Mouse (Mus musculus): ENCODE measurements at regions not wholly inside any gene's neighbourhood (a gene's known extent, or its start where the extent isn't known, plus 50 kb on each side); places are given as distances from the start of the nearest gene placed in this dataset.

DNA sequence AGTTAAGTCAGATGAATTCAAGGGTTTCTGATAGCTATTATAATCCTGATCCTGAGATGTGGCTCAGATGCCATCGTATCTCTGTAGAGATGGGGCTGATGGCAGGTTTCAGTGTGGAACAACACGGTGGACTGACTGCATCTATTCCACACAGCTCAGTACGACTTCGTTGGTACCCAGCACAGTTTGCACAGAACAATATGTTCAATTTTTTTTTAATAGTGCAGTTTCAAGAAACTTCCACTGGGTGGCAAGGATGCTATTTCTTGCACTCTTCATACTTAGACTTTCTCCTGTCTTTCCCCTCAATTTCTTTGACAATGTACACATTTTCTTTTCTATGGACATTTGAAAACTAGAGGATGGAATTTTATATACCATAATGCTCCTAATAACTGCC lies 278.6 kb upstream of the Btbd3 start:
- DNase-seq (ENCODE audit: low spot score in 2 of 2): no peak

DNA sequence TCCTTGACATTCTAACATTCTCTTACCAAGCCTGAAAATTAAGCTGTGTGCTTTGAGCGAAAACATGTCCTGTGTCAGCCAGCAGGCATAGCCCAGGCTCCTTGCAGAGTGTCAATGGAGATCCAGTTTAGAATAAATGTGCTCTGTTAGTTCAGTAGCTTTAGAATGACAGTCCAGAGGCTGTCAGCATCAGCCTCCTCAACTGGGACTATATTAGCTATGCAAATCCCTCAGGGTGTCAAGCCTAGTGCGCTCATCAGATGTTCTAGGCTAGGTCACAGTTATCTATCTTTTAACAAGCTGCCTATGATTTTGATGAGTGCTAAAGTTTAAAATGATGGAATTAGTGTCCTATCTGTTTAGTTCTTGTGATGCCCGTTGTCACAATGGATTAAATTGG lies 281.7 kb upstream of the Btbd3 start:
- no peak for DNase-seq (ENCODE audit: low spot score in 2 of 2)

DNA sequence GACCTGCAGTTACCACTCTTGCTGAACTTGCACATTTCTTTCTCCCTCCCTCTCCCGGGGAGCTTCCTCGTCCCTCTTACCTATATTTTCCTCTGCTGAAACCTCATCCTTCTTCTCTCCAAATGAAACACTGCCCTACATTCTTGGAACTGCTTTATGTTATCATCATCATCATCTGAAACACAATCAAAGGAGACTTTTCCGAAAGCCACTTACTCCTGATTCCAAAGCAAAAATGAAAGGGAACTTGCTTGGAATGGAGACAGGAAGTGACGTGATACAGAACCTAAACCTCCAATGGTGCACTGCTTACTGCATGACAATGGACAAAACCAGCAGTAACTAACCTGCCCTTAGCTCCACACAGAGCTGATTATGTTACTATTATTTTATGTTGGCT lies 287.2 kb upstream of the Btbd3 start:
- DNase-seq (ENCODE audit: low spot score in 2 of 2): no peak

DNA sequence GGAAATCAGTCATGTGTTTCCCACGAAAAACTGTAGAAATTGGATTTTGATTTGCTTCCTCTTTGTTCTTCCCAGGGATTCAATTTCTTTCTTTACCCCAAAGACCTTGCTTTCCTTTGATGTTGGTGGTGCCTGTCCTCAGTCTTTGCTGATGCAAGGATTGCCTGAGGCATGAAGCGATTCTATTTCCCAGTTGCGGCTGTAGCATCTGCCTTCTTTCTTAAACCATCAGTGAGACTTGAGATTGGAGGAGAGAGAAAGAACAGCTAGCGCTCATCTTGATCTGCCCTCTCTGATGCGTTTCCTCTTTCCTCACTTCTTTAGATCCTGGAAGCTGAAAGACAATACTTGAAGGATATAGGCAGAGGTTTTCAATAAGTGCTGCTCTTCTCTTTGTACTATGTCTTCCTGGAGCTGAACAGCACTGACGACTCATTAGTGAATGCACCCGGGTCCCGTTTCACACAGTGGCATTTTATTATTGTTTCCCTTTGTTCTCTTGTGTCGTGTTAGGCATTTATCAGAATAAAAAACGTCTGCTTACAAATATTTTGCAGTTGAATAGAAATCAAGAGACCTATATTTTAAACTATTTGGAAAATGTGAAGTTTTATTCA lies 289.8 kb upstream of the Btbd3 start:
- no peak for DNase-seq (ENCODE audit: low spot score in 2 of 2)

DNA sequence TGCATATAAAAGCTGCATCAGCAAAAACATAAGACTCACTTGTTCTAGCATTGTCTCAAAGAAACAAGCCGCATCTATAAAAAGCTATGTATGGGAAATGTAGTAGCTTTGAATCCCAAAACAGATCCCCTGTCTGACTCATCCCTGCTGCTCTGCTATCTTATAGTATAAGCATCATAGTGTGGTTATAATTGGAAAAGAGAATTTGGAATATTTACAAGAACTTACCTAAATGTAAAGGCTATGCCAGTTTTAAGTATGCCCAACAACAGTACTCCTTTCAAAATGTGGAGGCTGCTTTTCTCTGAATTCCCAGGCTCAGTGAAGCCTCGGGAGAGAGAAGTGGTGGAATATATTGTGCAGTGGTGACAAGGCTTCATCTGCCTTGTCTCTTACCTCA lies 301.5 kb upstream of the Btbd3 start:
- DNase-seq (ENCODE audit: low spot score in 2 of 2): no peak

DNA sequence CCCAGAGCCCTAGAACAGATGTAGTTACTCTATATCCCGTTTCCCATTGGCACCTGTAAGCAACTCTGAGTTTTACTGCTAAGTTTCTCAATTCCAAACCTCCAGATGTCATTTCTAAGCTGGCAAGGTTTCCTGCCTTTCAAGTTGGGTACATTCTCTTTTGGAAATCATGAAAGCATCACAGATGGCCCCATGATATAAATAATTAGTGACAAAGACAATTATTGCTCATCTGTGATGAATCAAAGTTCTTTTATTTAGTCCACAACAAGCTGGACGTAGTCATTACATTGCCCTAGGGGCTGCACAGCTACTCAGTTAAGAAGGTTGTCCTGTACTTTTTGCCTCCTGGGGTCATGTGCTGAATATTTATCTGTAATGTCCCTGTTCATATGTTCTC lies 303.2 kb upstream of the Btbd3 start:
- no peak for DNase-seq (ENCODE audit: low spot score in 2 of 2)

DNA sequence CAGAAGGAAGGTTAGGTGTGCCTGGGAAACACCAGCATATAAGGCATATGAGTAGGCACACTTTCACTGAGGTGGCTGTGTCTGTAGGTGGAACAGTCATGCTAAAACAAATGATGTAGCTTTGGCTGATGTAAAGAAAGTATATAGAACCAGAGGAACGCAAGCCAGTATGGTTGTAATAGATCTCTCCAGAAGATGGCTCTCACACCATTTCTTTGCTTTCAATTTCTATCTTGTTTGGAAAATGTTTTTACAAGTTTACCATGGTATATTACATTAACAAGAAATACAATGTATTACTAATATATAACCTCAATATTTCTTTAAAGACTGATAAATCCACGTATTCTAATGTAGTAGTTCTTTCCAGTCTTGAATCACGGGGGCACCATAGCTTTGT lies 304.4 kb upstream of the Btbd3 start:
- no peak for DNase-seq (ENCODE audit: low spot score in 2 of 2)

DNA sequence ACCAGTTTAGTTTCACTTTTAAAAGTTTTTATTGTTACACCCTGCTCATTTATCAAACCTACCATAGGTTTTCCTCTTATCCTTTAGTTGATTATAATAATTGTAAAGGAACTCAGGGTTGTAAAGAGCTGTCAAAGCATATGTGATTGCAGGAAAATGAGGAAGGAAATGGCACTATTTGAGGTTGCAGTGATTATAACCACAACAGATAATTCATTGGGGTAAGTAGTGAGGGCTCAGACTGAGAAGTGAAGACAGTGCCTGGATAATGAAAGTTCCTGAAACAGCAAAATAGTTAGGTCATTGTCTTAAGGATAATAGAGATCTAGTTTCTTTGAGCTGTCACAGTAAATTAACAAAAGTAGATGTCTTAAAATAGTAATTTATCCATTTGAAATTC lies 305.4 kb upstream of the Btbd3 start:
- DNase-seq (ENCODE audit: low spot score in 2 of 2): no peak

DNA sequence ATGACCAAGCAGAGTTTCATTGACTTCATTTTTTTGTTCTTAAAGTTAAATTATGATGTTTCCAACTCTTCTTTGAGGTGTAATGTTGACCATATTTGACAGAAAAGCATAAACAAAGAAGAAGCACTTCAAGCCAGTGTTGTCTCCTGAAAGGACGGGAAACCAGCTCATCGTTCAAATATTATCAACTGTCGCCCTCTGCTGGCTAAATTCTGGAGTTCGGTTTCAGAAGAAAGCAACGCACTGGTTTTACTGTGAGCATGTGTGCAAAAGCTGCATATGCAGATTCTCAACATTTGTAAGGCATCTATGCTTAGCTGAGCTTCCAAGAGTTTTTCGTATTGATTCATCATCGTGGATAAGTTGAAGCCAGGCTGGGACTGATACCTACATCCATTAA lies 313.6 kb upstream of the Btbd3 start:
- peak; percentile 62 to 74 for DNase-seq (ENCODE audit: low spot score in 2 of 2)

DNA sequence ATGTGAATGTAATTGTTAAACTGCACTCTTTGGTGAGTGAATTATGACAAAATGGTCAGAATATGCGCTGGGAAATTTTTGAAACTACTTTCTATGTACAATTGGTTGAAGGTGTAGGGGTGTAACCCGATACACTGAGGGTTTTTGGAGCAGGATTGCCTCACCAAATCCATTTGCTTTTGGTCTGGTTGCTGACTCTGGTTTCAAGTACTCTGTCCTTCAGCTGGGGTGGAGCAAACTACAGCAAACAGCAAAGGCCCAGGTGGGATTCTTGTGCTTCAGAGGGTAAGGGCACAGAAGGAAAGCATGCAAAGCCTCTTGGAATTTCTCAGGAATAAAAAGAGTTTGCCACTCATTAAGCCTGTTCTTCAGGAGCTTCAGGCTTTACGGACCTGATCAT lies 316.8 kb upstream of the Btbd3 start:
- no peak for DNase-seq (ENCODE audit: low spot score in 2 of 2)

DNA sequence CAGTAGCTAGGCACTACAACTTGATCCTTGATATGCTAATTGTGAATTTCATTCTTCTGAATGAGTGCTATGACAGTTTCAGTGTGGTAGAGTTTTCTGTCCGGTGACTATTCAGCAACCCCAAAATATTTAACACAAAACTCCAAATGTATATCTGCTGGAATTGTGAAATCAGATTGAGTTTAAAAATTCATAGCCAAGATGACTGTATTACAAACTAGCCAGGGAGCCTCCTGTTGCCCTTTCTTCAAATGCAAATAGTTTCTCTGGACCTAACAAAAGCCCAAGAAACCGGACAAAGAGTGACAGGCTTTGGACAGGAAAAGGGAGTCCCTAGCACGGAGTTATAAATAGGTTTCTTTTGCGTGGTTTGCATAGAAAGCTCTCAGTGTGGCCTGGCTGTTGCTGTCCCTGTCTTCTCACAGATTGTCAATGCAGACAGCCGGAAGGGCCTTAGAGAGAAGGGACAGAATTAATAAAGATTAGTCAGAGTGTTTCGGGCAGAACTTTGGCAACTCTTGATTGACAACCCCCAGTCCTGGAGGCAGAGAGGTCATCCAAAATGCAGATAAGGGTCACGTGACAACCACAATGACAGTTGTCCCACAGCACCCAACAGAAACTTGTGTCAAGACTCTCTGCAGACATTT lies 317.4 kb upstream of the Btbd3 start:
- DNase-seq (ENCODE audit: low spot score in 2 of 2): no peak

DNA sequence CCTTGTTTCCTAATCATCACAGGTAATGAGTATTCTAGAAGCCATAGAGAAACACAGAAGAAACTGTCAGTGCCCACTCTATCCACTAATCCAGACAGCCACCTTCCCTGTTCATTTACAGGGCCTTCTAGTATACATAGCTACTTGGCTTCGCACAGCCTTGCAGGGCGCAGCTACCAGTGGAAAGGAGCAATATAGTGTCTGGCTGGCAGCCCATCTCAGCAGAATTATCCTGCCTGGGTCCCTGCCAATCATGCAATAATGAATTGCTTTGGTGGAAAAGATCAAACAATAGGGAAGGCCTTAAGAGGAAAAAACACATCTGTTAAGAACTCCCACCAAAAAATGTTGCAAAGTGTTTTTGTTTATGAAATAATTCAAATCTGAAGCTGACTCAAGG lies 319.8 kb upstream of the Btbd3 start:
- no peak for DNase-seq (ENCODE audit: low spot score in 2 of 2)

DNA sequence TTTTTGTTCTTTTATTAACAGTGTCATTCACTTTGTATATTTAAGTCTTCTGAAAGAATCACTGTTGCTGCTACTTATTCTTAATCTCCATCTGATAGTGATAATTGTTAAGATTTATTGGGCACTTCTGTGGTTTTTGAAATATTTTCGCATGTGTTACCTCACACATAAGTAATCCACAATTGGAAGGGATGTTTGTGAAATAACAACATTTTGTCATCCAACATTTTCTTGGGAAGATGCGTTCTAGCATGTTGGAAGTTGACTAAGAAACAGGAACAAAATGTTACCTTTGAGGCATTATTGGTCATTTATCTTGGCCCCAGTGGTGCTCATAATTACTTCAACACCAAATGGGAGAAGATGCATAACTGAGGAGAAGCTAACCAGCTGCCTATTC lies 323.4 kb upstream of the Btbd3 start:
- no peak for DNase-seq (ENCODE audit: low spot score in 2 of 2)

DNA sequence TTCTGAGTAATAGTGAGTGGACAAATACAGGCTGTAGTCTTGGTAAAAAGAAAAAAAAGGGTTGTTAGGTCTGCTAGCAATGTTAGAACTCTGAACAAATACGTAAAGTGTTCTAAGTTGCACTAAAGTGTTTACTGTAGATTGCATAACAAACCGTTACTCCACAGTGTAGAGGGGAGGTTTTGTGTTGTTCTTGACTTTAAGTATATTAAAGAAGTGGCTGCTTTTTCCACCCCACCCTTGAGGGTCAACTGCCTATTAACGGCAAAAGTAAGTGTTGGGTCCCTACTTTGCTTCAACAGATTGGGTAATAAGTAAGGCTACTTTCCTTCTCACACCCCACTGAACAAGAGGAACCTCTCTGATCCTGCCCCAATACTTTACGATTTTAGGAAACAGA lies 323.9 kb upstream of the Btbd3 start:
- no peak for DNase-seq (ENCODE audit: low spot score in 2 of 2)

DNA sequence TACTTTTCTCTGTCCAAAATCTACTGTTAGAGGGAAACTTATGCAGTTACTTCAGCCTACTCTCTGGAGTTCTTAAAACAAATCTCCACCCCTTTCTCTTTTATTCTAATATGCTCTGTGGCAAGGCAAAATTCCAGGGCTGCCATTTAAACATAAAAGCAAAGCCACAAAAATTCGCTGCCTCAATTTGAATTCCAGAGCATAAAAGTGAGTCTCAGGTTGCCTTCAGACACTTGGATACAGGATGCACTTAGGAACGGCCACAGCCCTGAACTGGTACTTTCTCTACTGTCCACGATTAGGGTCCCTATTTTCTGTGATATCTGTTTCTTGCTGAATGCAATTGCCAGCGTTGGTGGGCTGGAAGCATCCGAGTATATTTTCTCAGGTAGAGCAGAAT lies 330.9 kb upstream of the Btbd3 start:
- DNase-seq (ENCODE audit: low spot score in 2 of 2): no peak

DNA sequence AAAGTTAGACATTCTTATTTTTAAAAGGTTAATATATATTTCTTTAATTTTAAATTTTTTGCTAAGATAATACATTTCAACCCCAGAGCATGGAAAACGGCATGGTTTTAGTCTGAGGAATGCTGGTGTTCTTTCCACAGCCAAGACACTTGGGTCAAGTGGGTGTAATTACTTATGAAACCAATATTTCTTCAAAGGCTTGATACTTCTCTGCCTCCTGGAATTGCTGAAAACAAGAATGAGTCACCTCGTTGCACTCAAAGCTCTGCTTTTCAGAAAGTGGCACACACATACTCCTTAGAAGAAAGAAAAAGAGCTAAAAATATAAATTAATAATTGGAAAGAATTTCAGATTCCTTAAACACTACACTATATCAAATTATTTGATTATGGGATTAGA lies 331.8 kb upstream of the Btbd3 start:
- DNase-seq (ENCODE audit: low spot score in 2 of 2): no peak

DNA sequence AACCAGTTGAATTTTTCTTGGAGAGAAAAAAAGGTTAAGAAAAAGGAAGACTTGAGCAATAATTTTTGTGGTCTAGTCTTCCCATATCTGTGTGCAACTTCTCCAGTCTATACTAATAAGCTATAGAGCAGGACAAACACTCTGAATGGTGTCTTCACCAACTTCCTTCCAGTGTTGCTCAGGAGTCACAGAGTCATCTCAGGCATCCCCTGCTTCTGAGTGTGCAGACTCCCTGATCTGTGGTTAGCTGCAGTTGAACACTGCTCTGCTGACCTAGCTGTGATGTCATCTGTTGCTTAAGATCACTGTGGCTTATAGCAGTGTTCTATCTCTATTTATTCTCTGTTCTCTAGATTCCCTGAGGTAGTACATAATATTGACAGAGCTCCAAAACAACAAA lies 357.9 kb upstream of the Btbd3 start:
- no peak for DNase-seq (ENCODE audit: low spot score in 2 of 2)

DNA sequence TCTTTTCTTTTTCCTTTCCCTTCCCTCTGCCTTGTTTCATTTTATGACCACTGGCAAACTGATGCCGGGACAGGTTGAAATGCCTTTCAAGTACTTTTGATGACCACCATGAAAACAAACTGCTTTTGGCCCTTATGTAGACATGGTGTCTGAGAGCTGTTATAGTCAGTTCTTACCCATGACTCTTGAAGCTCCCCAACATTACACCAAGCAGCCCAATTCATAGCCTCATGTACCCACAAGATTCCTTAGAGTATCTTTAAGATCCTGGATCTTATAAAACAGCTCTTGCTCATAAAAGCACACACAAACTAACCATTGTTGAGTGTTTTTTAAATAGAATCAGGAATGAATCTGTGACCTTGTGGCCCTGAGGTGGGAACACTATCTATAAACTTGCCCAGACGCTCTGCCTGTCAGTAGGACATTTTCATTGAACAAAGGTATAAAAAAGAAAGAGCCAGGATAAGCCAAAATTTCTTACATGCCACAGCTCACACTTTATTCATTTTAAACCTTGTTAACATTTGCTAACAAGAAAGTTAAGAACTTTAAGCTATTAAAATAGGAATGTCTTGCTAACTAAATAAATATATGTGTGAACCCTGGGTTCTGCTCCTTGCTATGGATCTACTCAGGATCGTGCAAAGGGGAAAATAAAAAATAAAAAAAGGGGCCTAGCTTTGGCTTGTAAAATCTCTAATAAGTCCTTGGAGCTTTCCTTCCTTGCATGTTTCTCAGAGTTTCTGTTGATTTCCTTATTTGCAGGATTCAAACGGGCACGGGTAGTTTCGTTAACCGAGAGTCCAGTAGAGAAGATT lies 375.9 kb upstream of the Btbd3 start:
- DNase-seq (ENCODE audit: low spot score in 2 of 2): no peak

DNA sequence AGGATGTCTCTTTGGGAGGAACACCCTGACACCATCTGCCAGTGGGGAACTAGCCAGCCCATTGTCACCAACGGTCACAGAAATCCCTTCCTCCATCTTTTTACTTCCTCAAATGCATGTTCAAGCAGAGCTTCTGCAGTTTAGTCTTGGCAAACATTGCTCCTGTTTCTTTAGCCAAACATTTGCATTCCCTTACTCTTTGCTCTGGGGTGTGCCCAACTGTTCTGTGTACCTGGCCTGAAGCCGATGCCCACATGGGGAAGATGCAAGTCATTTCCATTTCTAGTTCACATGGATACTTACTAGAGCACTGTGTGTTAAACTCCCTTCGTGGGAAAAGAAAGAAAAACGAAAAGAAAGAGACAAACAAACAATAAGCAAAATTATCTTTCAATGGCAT lies 386.7 kb upstream of the Btbd3 start:
- no peak for DNase-seq (ENCODE audit: low spot score in 2 of 2)

DNA sequence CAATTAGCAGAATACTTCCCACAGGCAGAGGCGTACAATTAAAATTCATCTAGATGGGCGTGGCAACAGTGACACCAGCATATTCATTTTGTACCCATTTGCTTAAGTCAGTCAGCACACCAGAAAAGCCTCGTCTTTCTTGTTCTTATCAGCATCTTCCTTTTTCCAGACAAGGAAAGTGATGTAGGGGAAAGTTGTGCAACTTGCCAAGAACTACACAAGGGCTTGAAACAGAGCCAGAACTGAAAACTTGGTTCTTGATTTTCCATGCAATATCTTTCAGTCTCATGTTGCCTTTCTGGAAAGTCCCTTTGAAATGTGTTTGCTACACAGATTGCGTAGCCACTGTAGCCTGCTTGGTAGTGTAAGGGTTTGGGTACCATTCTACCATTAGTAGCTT lies 401.9 kb upstream of the Btbd3 start:
- DNase-seq (ENCODE audit: low spot score in 2 of 2): no peak

DNA sequence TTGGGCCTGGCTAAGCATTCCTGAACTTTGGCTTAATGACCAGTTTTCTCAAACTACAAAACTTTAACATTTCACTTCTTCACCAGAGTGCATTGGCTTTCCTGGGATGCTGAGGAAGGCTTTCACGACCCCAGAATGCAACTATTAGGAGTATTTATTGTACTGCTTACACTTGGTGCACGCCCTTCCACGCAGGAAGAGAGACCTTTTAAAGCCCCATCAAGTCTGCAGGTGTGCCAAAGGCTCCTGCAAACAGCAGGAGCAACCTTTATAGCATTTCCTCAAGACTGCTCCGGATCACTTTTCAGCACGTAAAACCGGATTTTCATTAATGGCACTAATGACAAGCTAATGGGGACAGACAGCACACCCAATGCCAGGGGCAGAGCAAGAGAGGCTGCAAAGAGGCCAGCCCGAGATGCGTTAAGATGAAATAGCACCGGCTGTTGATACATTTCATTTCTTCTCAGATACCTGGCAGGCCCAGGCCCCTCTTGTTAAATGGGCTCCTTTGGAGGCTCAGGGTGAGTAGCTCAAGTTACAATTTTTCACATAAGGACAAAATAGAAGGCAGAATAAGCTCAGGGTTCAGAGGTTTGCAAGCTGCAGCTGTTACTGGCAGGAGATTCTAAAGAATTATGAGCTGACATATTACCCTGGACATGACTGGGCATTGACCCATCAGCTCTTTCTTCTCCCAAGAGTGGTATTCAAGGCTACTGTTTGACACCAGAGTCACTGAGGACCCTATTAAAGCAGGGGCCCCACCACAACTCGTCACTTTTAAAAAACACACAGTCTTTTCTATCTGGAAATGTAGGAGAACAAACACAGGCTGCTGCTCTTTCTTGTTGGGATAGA lies 402.7 kb upstream of the Btbd3 start:
- no peak for DNase-seq (ENCODE audit: low spot score in 2 of 2)

DNA sequence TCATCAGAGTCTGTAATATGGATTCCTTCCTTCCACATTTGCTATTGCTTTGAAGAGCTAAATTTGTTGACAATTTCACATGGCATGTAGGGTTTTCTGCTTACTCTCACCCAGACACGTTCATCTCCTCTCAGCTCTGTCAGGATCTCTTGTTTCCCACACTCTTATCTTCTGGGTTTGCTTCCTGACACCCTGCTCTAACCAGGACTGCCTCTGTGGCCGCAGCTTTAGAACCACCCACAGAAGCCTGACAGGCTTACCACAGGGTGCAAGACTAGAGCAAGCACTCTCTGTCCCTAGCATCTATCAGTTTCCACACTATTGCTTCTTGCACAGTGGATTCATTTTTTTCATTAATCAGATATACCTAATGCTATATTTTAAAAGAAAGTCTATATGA lies 408.5 kb upstream of the Btbd3 start:
- DNase-seq (ENCODE audit: low spot score in 2 of 2): no peak

Measured in adrenal gland, adult 18-20 months (tissue).